Mouse (Mus musculus): Measurements from ENCODE around the gene Rpf2. TPM values are rescaled to one million over a fixed set of nuclear protein-coding genes. Genes with fewer than 3 reads are reported as not detected.

Rpf2 gene
- polyA plus RNA-seq, 1 experiment = 5.6 TPM

GRCm38 (mm10) chr10:40227660-40228303 is 19.1 kb downstream of the Rpf2 start:
- peaks cover 2% of the 10 kb centered on the region for H3K36me3 ChIP-seq (ENCODE audit: control insufficient read depth, insufficient read depth, low read length)

DNA sequence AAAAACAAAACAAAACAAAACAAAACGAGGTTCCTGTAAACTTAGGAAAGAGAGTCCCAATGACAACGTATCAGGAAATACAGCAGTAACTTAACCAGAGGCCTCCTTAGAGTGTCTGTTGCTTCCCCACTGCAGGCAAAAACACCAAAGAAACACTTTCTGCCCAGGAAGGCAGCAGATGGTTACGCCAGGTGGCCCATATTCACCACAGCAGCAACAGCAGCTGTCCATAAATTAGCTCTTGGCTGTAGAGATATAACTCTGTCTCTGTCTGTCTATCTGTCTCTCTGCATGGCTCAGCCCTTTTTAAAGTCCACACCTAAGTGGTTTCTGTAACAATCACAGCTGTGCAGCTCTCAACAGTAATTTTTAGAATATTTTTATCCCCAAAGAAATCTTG is 28.0 kb downstream of the Rpf2 start:
- Histone ChIP-seq H3K36me3 (ENCODE audit: control insufficient read depth, insufficient read depth, low read length) (peaks cover 2% of the 10 kb centered on the region; the same call in 1 of the 2 replicates), H3K4me1 (ENCODE audit: control insufficient read depth, insufficient read depth, low read length) (no peaks in the 10 kb centered on the region), H3K4me3 (ENCODE audit: insufficient read depth, low read depth, low read length) (no peak overlapping the region), H3K27me3 (replicated peaks; ENCODE audit: control insufficient read depth, insufficient read depth, low read length) (no peaks in the 10 kb centered on the region), H3K27ac (ENCODE audit: insufficient read depth, low read depth, low read length) (no peak overlapping the region)
- no peak for DNase-seq
- WGBS = 60% methylated on average over 3 of the region's 3 CpGs
- no peak for TF ChIP-seq POLR2A (IDR thresholded peaks at IDR 0.05; ENCODE audit: low read depth, low read length)
- TF ChIP-seq CTCF (conservative IDR thresholded peaks at IDR 0.05; ENCODE audit: insufficient read depth, insufficient read length, low read depth, low read length) = no peak

More at GRCm38 (mm10) chr10:40227660-40228303, 19.1 kb downstream of the Rpf2 start:
- H3K4me3 ChIP-seq (ENCODE audit: insufficient read depth, low read depth, low read length) = no peak overlapping the region
- no peak for TF ChIP-seq POLR2A (IDR thresholded peaks at IDR 0.05; ENCODE audit: low read depth, low read length)
- TF ChIP-seq CTCF (conservative IDR thresholded peaks at IDR 0.05; ENCODE audit: insufficient read depth, insufficient read length, low read depth, low read length) = no peak
- no peak for DNase-seq
- WGBS = 63% methylated on average over 4 of the region's 4 CpGs
- no peak overlapping the region for H3K27ac ChIP-seq (ENCODE audit: insufficient read depth, low read depth, low read length)
- no peaks in the 10 kb centered on the region for H3K27me3 ChIP-seq (replicated peaks; ENCODE audit: control insufficient read depth, insufficient read depth, low read length)
- no peaks in the 10 kb centered on the region for H3K4me1 ChIP-seq (ENCODE audit: control insufficient read depth, insufficient read depth, low read length)

DNA sequence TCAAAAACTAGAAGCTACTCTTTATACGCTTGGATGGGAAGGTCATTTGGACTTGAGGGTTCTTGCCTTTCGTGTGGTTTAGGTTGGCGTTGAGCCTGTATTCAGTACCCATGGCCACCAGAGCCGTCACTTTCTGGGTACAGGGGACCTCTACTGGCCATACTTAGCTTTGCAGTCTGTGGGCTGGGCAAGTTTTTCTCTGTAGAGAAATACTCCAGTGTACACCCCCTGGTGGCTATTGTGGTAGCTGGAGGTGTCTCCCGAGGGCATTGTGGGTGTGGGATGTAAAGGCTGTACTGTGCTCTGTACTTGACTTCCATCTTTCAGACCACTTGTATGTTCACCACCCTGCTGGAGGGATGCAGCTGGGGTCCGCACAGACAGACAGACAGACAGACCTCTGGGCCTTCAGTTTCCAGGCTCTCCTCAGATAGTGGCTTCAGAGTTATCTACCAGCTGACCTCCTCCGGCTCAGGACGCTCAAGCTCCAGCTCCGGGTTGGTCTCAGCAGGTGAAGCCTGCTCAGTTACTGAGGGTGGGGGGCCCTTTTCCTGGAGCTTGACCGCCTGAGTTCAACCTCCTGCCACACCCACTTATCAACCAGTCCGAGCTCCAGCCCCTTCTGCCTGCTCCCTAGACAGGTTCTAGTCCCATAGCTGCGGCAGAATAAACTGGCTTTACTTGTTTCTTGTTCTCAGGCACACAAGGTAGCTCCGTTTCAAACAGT is 34.2 kb downstream of the Rpf2 start:
- no peaks in the 10 kb centered on the region for H3K27me3 ChIP-seq (replicated peaks; ENCODE audit: control insufficient read depth, insufficient read depth, low read length)
- TF ChIP-seq CTCF (conservative IDR thresholded peaks at IDR 0.05; ENCODE audit: insufficient read depth, insufficient read length, low read depth, low read length) = peak; percentile 98
- TF ChIP-seq POLR2A (IDR thresholded peaks at IDR 0.05; ENCODE audit: low read depth, low read length) = no peak
- 38% methylated on average over 13 of the region's 13 CpGs for WGBS
- H3K4me1 ChIP-seq (ENCODE audit: control insufficient read depth, insufficient read depth, low read length) = no peaks in the 10 kb centered on the region
- peak; percentile 96 for DNase-seq
- H3K36me3 ChIP-seq (ENCODE audit: control insufficient read depth, insufficient read depth, low read length) = no peaks in the 10 kb centered on the region
- H3K4me3 ChIP-seq (ENCODE audit: insufficient read depth, low read depth, low read length) = no peak overlapping the region
- H3K27ac ChIP-seq (ENCODE audit: insufficient read depth, low read depth, low read length) = no peak overlapping the region

DNA sequence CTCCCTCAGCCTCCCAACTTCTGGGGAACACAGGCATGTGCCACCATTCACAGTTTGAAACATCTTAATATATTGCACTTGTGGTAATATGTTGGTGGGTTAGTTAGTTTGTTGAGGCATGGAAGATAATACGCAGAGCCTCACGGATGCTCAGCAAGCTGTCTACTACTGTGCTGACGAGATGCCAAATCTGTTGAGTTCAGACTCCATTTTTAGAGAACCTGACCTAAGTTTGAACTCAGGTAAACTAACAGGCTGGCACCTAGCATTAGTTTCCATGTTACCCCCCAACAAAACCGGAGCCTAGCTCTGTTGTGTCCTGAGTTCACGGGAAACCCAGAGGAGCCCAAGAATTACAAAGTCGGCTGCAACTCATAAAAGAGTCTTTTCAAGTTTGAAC is 51.8 kb downstream of the Rpf2 start:
- DNase-seq = no peak
- WGBS = 80% methylated on average over 6 of the region's 6 CpGs
- Histone ChIP-seq H3K4me1 (ENCODE audit: control insufficient read depth, insufficient read depth, low read length) (no peaks in the 10 kb centered on the region), H3K4me3 (ENCODE audit: insufficient read depth, low read depth, low read length) (no peak overlapping the region), H3K27ac (ENCODE audit: insufficient read depth, low read depth, low read length) (no peak overlapping the region), H3K36me3 (ENCODE audit: control insufficient read depth, insufficient read depth, low read length) (no peaks in the 10 kb centered on the region), H3K27me3 (replicated peaks; ENCODE audit: control insufficient read depth, insufficient read depth, low read length) (no peaks in the 10 kb centered on the region)
- TF ChIP-seq POLR2A (IDR thresholded peaks at IDR 0.05; ENCODE audit: low read depth, low read length) = no peak
- no peak for TF ChIP-seq CTCF (conservative IDR thresholded peaks at IDR 0.05; ENCODE audit: insufficient read depth, insufficient read length, low read depth, low read length)

GRCm38 (mm10) chr10:40192010-40192935 is 54.6 kb downstream of the Rpf2 start:
- no peak for TF ChIP-seq CTCF (conservative IDR thresholded peaks at IDR 0.05; ENCODE audit: insufficient read depth, insufficient read length, low read depth, low read length)
- TF ChIP-seq POLR2A (IDR thresholded peaks at IDR 0.05; ENCODE audit: low read depth, low read length) = no peak
- Histone ChIP-seq H3K4me3 (ENCODE audit: insufficient read depth, low read depth, low read length) (peak overlapping the region; percentile 12; the same call in 1 of the 2 replicates), H3K27me3 (replicated peaks; ENCODE audit: control insufficient read depth, insufficient read depth, low read length) (no peaks in the 10 kb centered on the region), H3K27ac (ENCODE audit: insufficient read depth, low read depth, low read length) (no peak overlapping the region), H3K4me1 (ENCODE audit: control insufficient read depth, insufficient read depth, low read length) (no peaks in the 10 kb centered on the region), H3K36me3 (ENCODE audit: control insufficient read depth, insufficient read depth, low read length) (no peaks in the 10 kb centered on the region)
- 32% methylated on average over 18 of the region's 18 CpGs for whole genome bisulfite sequencing
- no peak for DNase-seq

GRCm38 (mm10) chr10:40191338-40191979 is 55.4 kb downstream of the Rpf2 start:
- Histone ChIP-seq H3K36me3 (ENCODE audit: control insufficient read depth, insufficient read depth, low read length) (no peaks in the 10 kb centered on the region), H3K27me3 (replicated peaks; ENCODE audit: control insufficient read depth, insufficient read depth, low read length) (no peaks in the 10 kb centered on the region), H3K27ac (ENCODE audit: insufficient read depth, low read depth, low read length) (no peak overlapping the region), H3K4me3 (ENCODE audit: insufficient read depth, low read depth, low read length) (peak overlapping the region; percentile 12), H3K4me1 (ENCODE audit: control insufficient read depth, insufficient read depth, low read length) (no peaks in the 10 kb centered on the region)
- DNase-seq = no peak
- WGBS = 13% methylated on average over 22 of the region's 22 CpGs
- no peak for TF ChIP-seq POLR2A (IDR thresholded peaks at IDR 0.05; ENCODE audit: low read depth, low read length)
- no peak for TF ChIP-seq CTCF (conservative IDR thresholded peaks at IDR 0.05; ENCODE audit: insufficient read depth, insufficient read length, low read depth, low read length)

Data from kidney, adult 2 months (tissue).